Comparison of ENCODE assay signal across 8 mouse cellular contexts in the genomic region with DNA sequence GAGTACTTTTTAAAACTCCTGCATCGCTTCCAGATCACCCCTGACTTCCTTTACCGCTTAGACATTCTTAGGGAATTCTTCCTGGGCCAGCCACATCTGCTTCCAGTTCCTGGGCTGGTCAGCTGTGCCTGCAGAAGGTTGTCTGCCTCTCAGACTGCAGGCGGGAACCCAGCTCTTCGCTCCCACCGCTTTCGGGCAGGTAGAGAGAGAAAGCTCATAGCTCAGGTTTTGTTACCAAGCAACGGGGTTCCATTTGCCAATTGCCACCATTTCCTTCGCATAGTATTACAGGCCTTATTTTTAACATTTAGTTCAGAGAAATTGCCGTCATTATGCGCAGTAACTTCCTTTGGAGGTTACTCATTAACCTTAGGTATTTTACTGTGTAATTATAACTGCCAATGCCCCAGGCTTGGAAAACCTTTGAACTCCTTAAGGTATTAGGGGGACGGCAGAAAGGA. TPM values are rescaled to one million over a fixed set of nuclear protein-coding genes. Genes with fewer than 3 reads are reported as not detected.
DNase-seq lines count a peak whose midpoint lies in the region; ATAC-seq and TF ChIP-seq lines count a peak whose summit lies in the region.

No protein-coding gene starts in this region.

- H3K4me1 ChIP-seq in heart, embryonic 14.5 days (ENCODE audit: control insufficient read depth in 2 of 2, insufficient read depth in 2 of 2, low read length in 2 of 2) = peaks cover 11 to 18% of the 10 kb centered on the region in 2 experiments
- H3K4me1 ChIP-seq in embryonic facial prominence, embryonic 12.5 days = peaks cover 23% of the 10 kb centered on the region
- peaks cover 30% of the 10 kb centered on the region for H3K4me1 ChIP-seq in liver, postnatal 0 days (ENCODE audit: insufficient read depth)

- no peak for TF ChIP-seq CTCF in liver, postnatal 0 days (IDR thresholded peaks at IDR 0.05; ENCODE audit: low read depth)

- H3K4me2 ChIP-seq in heart, embryonic 14.5 days (ENCODE audit: low read length) = peak overlapping the region; percentile 85
- H3K4me2 ChIP-seq in embryonic facial prominence, embryonic 12.5 days (replicated peaks) = peak overlapping the region; percentile 69
- peak overlapping the region; percentile 73 for H3K4me2 ChIP-seq in liver, postnatal 0 days (ENCODE audit: low read depth, low read length)

- WGBS in heart, embryonic 14.5 days = 15% methylated on average over 11 of the region's 11 CpGs
- WGBS in embryonic facial prominence, embryonic 12.5 days = 2% methylated on average over 11 of the region's 11 CpGs
- WGBS in liver, postnatal 0 days (ENCODE audit: insufficient replicate concordance) = 24% methylated on average over 11 of the region's 11 CpGs

- no peak for DNase-seq in heart, postnatal 36 days
- peak; percentile 78 for DNase-seq in kidney, adult 18-20 months
- DNase-seq in liver, postnatal 0 days = no peak
- peak; percentile 30 for DNase-seq in right cerebral cortex, postnatal 4 days
- DNase-seq in thymus, postnatal 14 days = no peak
- no peak for DNase-seq in ovary, postnatal 10 days (ENCODE audit: low spot score)

- no peaks in the 10 kb centered on the region for H3K36me3 ChIP-seq in heart, embryonic 14.5 days (ENCODE audit: control insufficient read depth, insufficient read depth, low read length)
- H3K36me3 ChIP-seq in embryonic facial prominence, embryonic 12.5 days = no peaks in the 10 kb centered on the region
- H3K36me3 ChIP-seq in liver, postnatal 0 days (replicated peaks; ENCODE audit: insufficient read depth, low read length) = no peaks in the 10 kb centered on the region

- no peaks in the 10 kb centered on the region for H3K9me3 ChIP-seq in heart, embryonic 14.5 days (ENCODE audit: control insufficient read depth, low read length)
- H3K9me3 ChIP-seq in embryonic facial prominence, embryonic 12.5 days = no peaks in the 10 kb centered on the region
- no peaks in the 10 kb centered on the region for H3K9me3 ChIP-seq in liver, postnatal 0 days (ENCODE audit: low read length)

- intact Hi-C loops in heart, postnatal 36 days (cut with DNase I) = no loop called here

- H3K27ac ChIP-seq in heart, embryonic 14.5 days (replicated peaks in 1 of 2; ENCODE audit: control insufficient read depth in 1 of 2, insufficient read depth in 1 of 2, low read depth in 2 of 2, low read length in 2 of 2) = no peak overlapping the region
- H3K27ac ChIP-seq in embryonic facial prominence, embryonic 12.5 days = peak overlapping the region; percentile 58
- H3K27ac ChIP-seq in liver, postnatal 0 days (ENCODE audit: low read depth) = peak overlapping the region; percentile 89

- H3K4me3 ChIP-seq in heart, embryonic 14.5 days (ENCODE audit: control insufficient read depth in 1 of 2, insufficient read depth in 1 of 2, low read depth in 1 of 2, low read length in 2 of 2) = peak overlapping the region; percentile 13 to 43; a peak in 3 of 4 replicates
- peak overlapping the region; percentile 38 for H3K4me3 ChIP-seq in embryonic facial prominence, embryonic 12.5 days
- peak overlapping the region; percentile 38 for H3K4me3 ChIP-seq in liver, postnatal 0 days (ENCODE audit: low read depth, low read length)

- no peak for TF ChIP-seq EP300 in liver, postnatal 0 days (IDR thresholded peaks at IDR 0.05; ENCODE audit: low read depth)

- peak overlapping the region; percentile 42; the same call in 1 of the 2 replicates for H3K9ac ChIP-seq in heart, embryonic 14.5 days (ENCODE audit: low read length)
- 0 out of 2 replicates have a peak overlapping the region, but pooled peaks have one; percentile 8 for H3K9ac ChIP-seq in embryonic facial prominence, embryonic 12.5 days
- peak overlapping the region; percentile 57; the same call in 1 of the 2 replicates for H3K9ac ChIP-seq in liver, postnatal 0 days (replicated peaks)

- no peak for ATAC-seq in heart, embryonic 14.5 days (ENCODE audit: insufficient number of reproducible peaks, insufficient read depth, low FRiP score, low read depth)
- no peak for ATAC-seq in embryonic facial prominence, embryonic 12.5 days (ENCODE audit: insufficient number of reproducible peaks, insufficient read depth, low FRiP score, low TSS enrichment)
- ATAC-seq in liver, postnatal 0 days = peak; percentile 9; the same call in 1 of the 2 replicates

- 0 out of 2 replicates have a peak, but pooled peaks cover 3% of the 10 kb centered on the region for H3K27me3 ChIP-seq in heart, embryonic 14.5 days (ENCODE audit: control insufficient read depth, insufficient read depth, low read length)
- no peaks in the 10 kb centered on the region; the same call in 1 of the 2 replicates for H3K27me3 ChIP-seq in embryonic facial prominence, embryonic 12.5 days
- peaks cover 9% of the 10 kb centered on the region; the same call in 1 of the 2 replicates for H3K27me3 ChIP-seq in liver, postnatal 0 days (ENCODE audit: insufficient read depth, low read length)

RNA-seq across cellular contexts. Expression of gene Gm5148, which starts 1.2 kb away (rescaled TPM):
- 2.7 and 3.7 TPM in 2 replicates for polyA plus RNA-seq in heart, embryonic 14.5 days (2014; fragmentation: Nextera tagmentation; extraction: Ambion mirVana)
- under 1 TPM in 1 of 2 experiments, not detected in 1; 0.16 TPM for total RNA-seq in heart, postnatal 36 days (2021)
- polyA plus RNA-seq in embryonic facial prominence, embryonic 12.5 days (2016; fragmentation: Nextera tagmentation; extraction: Ambion mirVana) = 4.3 and 5.2 TPM in 2 replicates
- 3.0 and 4.1 TPM in 2 replicates for polyA plus RNA-seq in liver, postnatal 0 days (2015; fragmentation: Nextera tagmentation; extraction: Ambion mirVana)

Comparison
In these comparisons a context has a peak if more than half of its experiments do, and no peak if none do; other contexts are left out.
1. H3K27ac ChIP-seq: peak in embryonic facial prominence, embryonic 12.5 days (single experiment) and liver, postnatal 0 days (single experiment); none in heart, embryonic 14.5 days (0 of 2).
2. DNase-seq: peak in kidney, adult 18-20 months (single experiment) and right cerebral cortex, postnatal 4 days (single experiment); none in heart, postnatal 36 days (0 of 2), liver, postnatal 0 days (single experiment), thymus, postnatal 14 days (single experiment) and ovary, postnatal 10 days (single experiment).
3. Peak in every context shown above with its lines, with median percentiles within 50 percentile points of each other: H3K4me2 ChIP-seq, H3K4me3 ChIP-seq and H3K9ac ChIP-seq.